Mouse (Mus musculus): Measurements from ENCODE around the gene Olfr1252.

Olfr1252 gene

GRCm38 (mm10) chr2:89724912-89725311 is at the start of gene Olfr1252:
Gene Olfr1252 (minus strand): TSS chr2:89725012.
- DNase-seq: no peak

GRCm38 (mm10) chr2:89756990-89757389 is 32.2 kb upstream of the Olfr1252 start, which contains the start of gene Olfr1253:
Gene Olfr1253 (minus strand): TSS chr2:89757090.
- no peak for DNase-seq

- DNase-seq: no peak
Measured at GRCm38 (mm10) chr2:89691980-89692379, 32.8 kb downstream of the Olfr1252 start.

- DNase-seq: no peak
Measured at GRCm38 (mm10) chr2:89671836-89672235, 53.0 kb downstream of the Olfr1252 start, which contains the start of gene Olfr1251. Gene Olfr1251 (minus strand): TSS chr2:89671936.
